Mouse (Mus musculus) ES-E14 (cell line): Measurements from ENCODE around the gene Ankfy1. TPM values are rescaled to one million over a fixed set of nuclear protein-coding genes. Genes with fewer than 3 reads are reported as not detected.
"Not testable (repeated sequence)": the region's sequence is repeated elsewhere in the genome, so short reads cannot be mapped to it uniquely, and the experiment has no call there.

Source experiments
- DNase-seq: peaks from one replicate; pipeline ENCODE4 v3.0.0-alpha.2; 2013; ENCODE audit warnings: low read depth, low spot score
- H3K27ac ChIP-seq: 2 replicates; pipeline ENCODE4 v1.5.1; 2012; ENCODE audit warnings: low read depth, mild to moderate bottlenecking, low read length, moderate library complexity, mixed read lengths; ENCODE audit not compliant: poor library complexity, insufficient read depth, severe bottlenecking
- H3K36me3 ChIP-seq: 2 replicates; pipeline ENCODE4 v1.6.1; 2012; ENCODE audit warnings: mild to moderate bottlenecking, low read length, moderate library complexity, mixed read lengths; ENCODE audit not compliant: control insufficient read depth, poor library complexity, insufficient read depth, severe bottlenecking
- H3K4me1 ChIP-seq, 2 experiments: fragments of 150-350 bp in 1 of 2; sonication (generic) in 1 of 2; 2 replicates each; pipeline ENCODE4 v1.6.1; 2012; ENCODE audit warnings: low read length in 2 of 2, mild to moderate bottlenecking in 1 of 2, mixed read lengths in 1 of 2; ENCODE audit not compliant: control insufficient read depth in 2 of 2, insufficient read depth in 2 of 2, poor library complexity in 1 of 2
- H3K4me3 ChIP-seq, 2 experiments: fragments of 150-350 bp in 1 of 2; sonication (generic) in 1 of 2; 2 replicates each; pipeline ENCODE4 v1.5.1; 2012; ENCODE audit warnings: low read length in 2 of 2, low read depth in 1 of 2, mild to moderate bottlenecking in 1 of 2, mixed read lengths in 1 of 2; ENCODE audit not compliant: insufficient read depth in 1 of 2, poor library complexity in 1 of 2, severe bottlenecking in 1 of 2
- H3K9ac ChIP-seq: 2 replicates; pipeline ENCODE4 v1.6.1; 2012; ENCODE audit warnings: low read depth, mild to moderate bottlenecking, low read length, mixed read lengths; ENCODE audit not compliant: poor library complexity, insufficient read depth, severe bottlenecking
- H3K9me3 ChIP-seq: fragments of 150-350 bp; sonication (generic); 2 replicates; pipeline ENCODE4 v1.6.1; 2012; ENCODE audit warnings: low read depth, mild to moderate bottlenecking, low read length; ENCODE audit not compliant: control insufficient read depth, insufficient read depth
- CHD2 ChIP-seq: IDR thresholded peaks from 2 replicates; pipeline ENCODE4 v1.6.1; 2014; ENCODE audit warnings: mild to moderate bottlenecking, low read depth, low read length, inconsistent platforms
- HCFC1 ChIP-seq: IDR thresholded peaks from 2 replicates; pipeline ENCODE4 v1.6.1; 2012; ENCODE audit warnings: low read length, inconsistent platforms, borderline replicate concordance; ENCODE audit not compliant: insufficient read depth
- MAFK ChIP-seq: IDR thresholded peaks from 2 replicates; pipeline ENCODE4 v1.6.1; 2014; ENCODE audit warnings: mild to moderate bottlenecking, low read depth, low read length, inconsistent platforms; ENCODE audit not compliant: insufficient read depth
- ZNF384 ChIP-seq: IDR thresholded peaks from 2 replicates; pipeline ENCODE4 v1.6.1; 2012; ENCODE audit warnings: low read depth, low read length, inconsistent platforms
- in situ Hi-C, 2 experiments: fragments of 600-800 bp; cut with MboI; formaldehyde crosslinking; loops; one replicate each; pipeline ENCODE4 v1.15.1; 2025; ENCODE audit warnings: low sequenced_read_pairs in 2 of 2, inconsistent platforms in 1 of 2; ENCODE audit not compliant: unreplicated experiment in 2 of 2
- total RNA-seq: library from RNA; depleted of rRNA; stranded (reverse); fragments of 300-350 nt; gene quantifications from 2 replicates; pipeline ENCODE4 v1.2.3, GENCODE M21; 2012

The Ankfy1 gene
- total RNA-seq, 1 experiment: 31.5 TPM

DNA sequence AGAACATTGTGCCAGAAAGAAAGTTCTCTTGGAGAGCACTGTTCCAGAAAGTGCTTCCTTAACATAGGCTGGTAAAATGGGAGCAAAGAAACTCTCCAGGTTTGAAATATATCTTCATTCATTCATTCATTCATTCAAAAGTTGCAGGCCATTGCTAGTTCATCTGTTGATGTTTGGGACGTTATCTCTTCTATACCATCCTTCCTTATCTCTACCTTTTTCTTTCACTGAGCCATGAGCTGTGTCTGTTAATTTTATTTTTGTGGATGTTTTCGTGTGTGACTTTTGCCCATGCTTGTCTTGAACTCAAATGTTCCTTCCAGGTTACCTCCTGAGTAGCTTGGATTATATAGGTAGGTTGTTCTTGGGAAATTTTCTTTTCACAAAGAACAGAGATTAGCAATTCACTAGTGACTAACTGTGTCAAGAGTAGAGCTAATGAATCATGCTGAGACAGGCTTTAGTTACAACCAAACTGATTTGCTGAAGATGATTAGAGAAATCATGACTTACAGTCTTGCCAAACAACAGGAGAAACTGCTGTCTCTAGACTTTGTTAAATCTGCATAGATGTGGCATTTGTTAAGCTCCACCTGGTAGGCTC, 6.7 kb downstream of the Ankfy1 start:
- H3K36me3 ChIP-seq: peaks cover 3% of the 10 kb centered on the region; the same call in 1 of the 2 replicates
- no peak overlapping the region for H3K9ac ChIP-seq
- H3K4me3 ChIP-seq: no peak overlapping the region
- no peak for DNase-seq
- H3K27ac ChIP-seq: no peak overlapping the region
- no peak for TF ChIP-seq ZNF384
- in situ Hi-C loops: no loop called here
- peaks cover 0 to 2% of the 10 kb centered on the region in 2 experiments; a peak in 1 of 4 replicates for H3K4me1 ChIP-seq
- no peaks in the 10 kb centered on the region for H3K9me3 ChIP-seq

DNA sequence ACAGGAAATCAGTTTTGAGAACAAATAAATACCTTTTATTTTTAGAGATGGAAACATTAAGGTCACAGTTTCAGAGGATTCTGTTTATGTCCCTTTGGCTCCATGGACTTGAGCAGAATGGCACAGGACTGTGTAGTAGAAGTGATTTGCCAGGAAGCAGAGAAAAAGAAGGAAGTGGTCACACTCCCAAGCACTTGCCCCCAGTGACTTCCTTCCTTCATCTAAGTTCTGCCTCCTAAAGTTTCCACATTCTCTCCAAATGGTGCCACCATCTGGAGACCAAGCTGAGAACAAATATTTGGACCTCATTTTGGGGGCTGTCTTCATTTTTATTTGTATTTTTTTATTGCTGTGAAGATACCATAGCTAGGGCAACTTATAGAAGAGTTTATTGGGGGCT, 7.5 kb downstream of the Ankfy1 start:
- no peak overlapping the region for H3K27ac ChIP-seq
- no peak overlapping the region for H3K9ac ChIP-seq
- H3K36me3 ChIP-seq: peaks cover 3% of the 10 kb centered on the region; the same call in 1 of the 2 replicates
- DNase-seq: no peak
- H3K9me3 ChIP-seq: no peaks in the 10 kb centered on the region
- H3K4me3 ChIP-seq: no peak overlapping the region
- TF ChIP-seq MAFK: no peak
- in situ Hi-C loops: no loop called here
- 0 out of 4 replicates have a peak, but pooled peaks cover 0 to 2% of the 10 kb centered on the region in 2 experiments for H3K4me1 ChIP-seq

GRCm38 (mm10) chr11:72705111-72705510, 15.3 kb downstream of the Ankfy1 start:
- H3K9me3 ChIP-seq, H3K4me3 ChIP-seq, H3K36me3 ChIP-seq, H3K9ac ChIP-seq, H3K27ac ChIP-seq, DNase-seq, H3K4me1 ChIP-seq, in situ Hi-C loops: not testable (repeated sequence)

GRCm38 (mm10) chr11:72712721-72713120, 22.9 kb downstream of the Ankfy1 start:
- Histone ChIP-seq H3K27ac (no peak overlapping the region), H3K9me3 (no peaks in the 10 kb centered on the region), H3K4me3 (no peak overlapping the region), H3K36me3 (peaks cover 4% of the 10 kb centered on the region), H3K4me1 (no peaks in the 10 kb centered on the region), H3K9ac (no peak overlapping the region)
- no peak for TF ChIP-seq CHD2
- in situ Hi-C loops: no loop called here
- DNase-seq: no peak

DNA sequence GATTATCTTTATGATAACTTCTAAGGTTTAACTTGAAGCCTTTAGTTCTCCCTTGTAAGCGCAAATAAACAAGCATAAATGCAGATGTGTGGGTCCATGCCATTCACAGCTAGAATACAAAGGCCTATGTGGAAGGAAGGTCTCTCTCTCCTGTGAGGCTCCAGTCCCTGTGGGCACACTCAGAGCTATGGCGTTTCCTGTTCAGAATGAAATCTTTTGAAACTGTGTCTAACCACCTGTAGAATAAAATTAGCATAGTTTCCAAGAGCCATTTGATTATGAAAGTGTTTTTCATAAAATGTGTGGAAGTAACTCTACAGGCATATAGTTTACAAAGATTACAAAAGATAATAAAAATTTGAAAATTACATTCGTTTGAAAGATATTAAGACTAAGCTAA, 28.4 kb downstream of the Ankfy1 start:
- H3K9ac ChIP-seq: no peak overlapping the region
- in situ Hi-C loops: no loop called here
- H3K4me3 ChIP-seq: no peak overlapping the region
- TF ChIP-seq HCFC1: no peak
- no peaks in the 10 kb centered on the region for H3K4me1 ChIP-seq
- no peaks in the 10 kb centered on the region; the same call in 1 of the 2 replicates for H3K36me3 ChIP-seq
- H3K27ac ChIP-seq: no peak overlapping the region
- DNase-seq: no peak
- H3K9me3 ChIP-seq: no peaks in the 10 kb centered on the region
